Mouse (Mus musculus) left cerebral cortex, postnatal 36 days (tissue): ENCODE measurements at regions not wholly inside any gene's neighbourhood (a gene's known extent, or its start where the extent isn't known, plus 50 kb on each side); places are given as distances from the start of the nearest gene placed in this dataset.

ENCODE experiments used
- DNase-seq, 2 experiments: peaks; one replicate each; pipeline ENCODE4 v3.0.0; 2021 to 2022; ENCODE audit warnings: low spot score in 2 of 2, mixed read lengths in 1 of 2
- intact Hi-C: fragments of 180-260 bp; cut with DNase I; formaldehyde crosslinking; loops from one replicate; pipeline ENCODE4 v1.15.1; 2025

- intact Hi-C loops, result no loop called here
These were observed 818.0 kb upstream of the Intu start for GRCm38 (mm10) chr3:39712795-39713709.

DNA sequence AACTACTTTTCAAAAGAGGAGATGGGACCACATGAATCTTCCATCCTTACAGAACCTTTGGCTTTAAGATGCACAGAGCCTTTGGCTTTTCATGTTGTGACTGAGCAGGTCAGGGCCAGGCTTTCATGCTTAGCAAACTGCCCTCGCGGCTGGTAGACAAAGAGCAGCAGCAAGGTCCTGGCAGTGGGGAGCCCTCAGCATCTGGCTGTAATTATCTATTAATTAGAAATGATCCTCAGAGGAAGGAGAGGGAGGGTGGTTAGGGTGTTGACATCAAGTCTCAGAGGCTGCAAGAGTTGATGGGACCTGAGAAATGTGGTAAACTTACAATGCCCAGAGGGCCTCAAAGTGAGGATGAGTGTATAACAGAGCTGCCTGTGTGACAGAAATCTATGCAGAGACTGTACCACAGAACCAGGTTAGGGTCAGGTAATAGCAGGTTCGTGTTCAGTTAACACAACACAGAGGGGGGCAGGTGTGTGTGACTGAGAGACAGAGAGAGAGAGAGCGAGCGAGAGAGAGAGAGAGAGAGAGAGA lies 817.0 kb upstream of the Intu start:
- intact Hi-C loops, result no loop called here
- no peak for DNase-seq

More at GRCm38 (mm10) chr3:39712795-39713709, 818.0 kb upstream of the Intu start:
- no peak for DNase-seq

DNA sequence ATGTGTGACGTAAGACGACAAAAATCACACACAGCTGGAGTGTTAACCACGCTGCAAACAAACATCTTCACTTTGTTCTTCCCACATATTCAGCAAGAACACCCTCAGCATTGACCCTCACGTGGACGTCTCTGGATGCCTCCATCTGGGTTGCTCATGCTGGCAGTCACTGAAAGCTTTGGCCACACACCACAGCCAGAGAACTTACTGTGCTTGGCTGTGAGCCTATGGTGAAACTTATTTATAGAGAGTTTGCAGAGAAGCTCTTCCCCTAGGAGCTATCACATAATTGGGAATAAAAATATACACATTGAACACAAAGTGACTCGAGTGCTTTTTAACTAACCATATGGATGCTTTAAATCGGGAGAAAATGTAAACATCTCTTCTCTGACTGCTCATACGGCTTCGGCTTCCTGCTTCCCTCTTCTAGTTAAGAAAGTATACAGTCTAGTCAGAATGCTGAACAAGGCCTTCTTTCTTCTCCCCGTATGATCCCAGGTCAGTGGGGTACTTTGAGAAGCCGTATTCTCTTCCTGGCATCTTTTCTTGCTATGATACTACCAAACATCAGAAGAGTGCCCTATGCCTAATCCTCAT lies 812.0 kb upstream of the Intu start:
- intact Hi-C loops, result no loop called here
- peak; percentile 40 to 52 for DNase-seq

- intact Hi-C loops, result no loop called here
- no peak for DNase-seq
These were observed 805.3 kb upstream of the Intu start for GRCm38 (mm10) chr3:39725755-39726154.

GRCm38 (mm10) chr3:39736639-39737038 lies 794.4 kb upstream of the Intu start:
- intact Hi-C loops, result no loop called here
- DNase-seq, result no peak

DNA sequence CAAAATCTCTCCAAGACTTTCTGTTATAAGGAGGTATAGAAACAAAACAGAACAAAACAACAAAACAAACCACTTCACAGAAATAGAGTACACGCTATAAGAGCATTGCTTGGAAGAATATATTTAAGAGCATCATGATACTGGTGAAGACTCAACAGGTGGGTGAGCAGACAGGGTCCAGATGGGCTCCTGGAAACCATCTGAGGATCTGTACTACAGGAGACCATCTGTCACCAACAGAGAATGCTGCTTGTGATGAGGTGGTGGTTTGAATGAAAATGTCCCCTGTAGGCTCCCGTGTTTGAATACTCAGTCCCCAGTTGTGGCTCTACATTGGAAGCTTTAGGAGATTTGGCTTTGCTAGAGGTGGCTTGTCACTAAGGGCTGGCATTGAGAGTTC lies 785.1 kb upstream of the Intu start:
- intact Hi-C loops, result no loop called here
- DNase-seq, result peak; percentile 34 to 48

DNA sequence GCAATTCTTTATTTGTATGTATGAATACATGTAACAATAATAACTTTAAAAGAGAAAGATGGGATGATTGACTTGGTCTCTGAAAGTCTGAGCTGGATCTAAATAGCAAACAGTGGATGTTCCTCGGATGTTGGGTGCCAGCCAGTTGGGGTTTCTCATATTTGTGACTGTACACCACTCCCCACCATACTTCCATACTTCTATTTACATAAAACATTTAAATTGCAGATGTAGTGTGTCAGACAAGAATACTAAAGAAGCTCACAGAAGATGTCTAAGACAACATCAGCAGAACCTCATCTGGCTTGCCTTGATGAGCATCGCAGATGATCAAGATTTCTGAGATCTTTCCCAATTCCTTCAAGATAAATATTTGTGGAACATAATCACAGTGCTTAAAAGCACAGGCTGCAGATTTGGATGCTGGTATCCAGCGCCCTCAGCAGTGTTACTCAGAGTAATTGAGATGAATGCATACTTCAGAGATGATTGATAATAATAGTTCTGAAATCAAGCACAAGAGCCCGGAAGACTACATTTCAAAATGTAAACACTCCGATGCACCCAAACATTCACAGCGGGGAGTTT lies 762.0 kb upstream of the Intu start:
- intact Hi-C loops, result no loop called here

DNA sequence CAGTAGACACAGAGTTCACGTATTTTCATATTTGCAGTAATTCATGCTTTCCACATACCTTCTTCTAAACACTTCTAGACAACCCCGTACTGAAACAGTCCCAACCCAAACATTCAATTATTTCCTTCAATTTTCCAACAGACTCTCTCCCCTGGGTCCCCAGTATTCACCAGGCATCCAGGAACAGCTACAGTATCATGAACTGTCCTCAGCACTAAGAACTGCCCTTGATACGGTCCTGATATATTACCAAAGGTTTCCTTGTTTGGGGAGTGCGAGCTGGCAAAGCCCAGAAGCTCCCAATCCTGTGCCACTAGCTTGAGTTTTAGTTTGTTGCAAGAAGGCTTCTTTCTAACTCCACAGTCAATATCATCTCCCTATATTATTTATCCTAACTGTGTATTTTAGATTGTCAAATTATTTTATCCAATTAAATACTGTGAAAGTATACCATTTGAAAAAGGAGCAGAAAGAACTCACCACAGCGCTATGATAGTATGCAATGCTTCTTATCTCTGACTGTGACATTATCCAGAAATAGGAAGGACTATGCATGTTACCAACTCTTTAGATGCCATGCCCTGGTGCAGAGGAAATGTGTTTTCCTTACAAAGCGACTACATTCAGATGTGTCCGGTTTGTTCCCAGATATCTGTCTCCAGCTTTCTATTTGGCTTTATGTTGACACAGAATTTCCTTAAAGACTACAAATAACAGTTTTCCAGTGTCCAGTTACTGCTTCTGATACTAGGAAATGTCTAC lies 754.6 kb upstream of the Intu start:
- no peak for DNase-seq
- intact Hi-C loops, result no loop called here

More for the DNA sequence above, 762.0 kb upstream of the Intu start:
- no peak for DNase-seq

GRCm38 (mm10) chr3:39779690-39780218 lies 751.3 kb upstream of the Intu start:
- intact Hi-C loops, result no loop called here
- no peak for DNase-seq

DNA sequence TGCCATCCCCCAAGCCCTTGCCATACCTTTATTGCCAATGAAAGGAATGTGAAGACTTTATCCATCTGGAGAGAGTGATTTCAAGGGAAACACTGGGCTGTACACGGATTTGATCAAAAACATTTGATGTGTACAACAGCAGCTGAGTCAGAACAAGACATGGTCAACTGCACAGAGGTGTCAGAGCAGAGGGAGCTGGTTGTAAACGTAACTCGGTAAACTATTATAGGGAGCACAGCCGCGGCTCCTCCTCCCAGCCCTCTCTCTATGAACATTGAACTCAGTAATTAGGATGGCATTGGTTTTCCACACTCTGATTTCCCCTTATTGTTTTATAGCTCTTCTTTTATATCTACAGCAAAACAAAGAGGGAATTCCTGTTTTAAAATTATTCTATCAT lies 750.8 kb upstream of the Intu start:
- intact Hi-C loops, result no loop called here
- DNase-seq, result no peak

- DNase-seq, result no peak
- intact Hi-C loops, result no loop called here
These were observed 746.2 kb upstream of the Intu start for GRCm38 (mm10) chr3:39784901-39785300.

GRCm38 (mm10) chr3:39809586-39809985 lies 721.5 kb upstream of the Intu start:
- intact Hi-C loops, result no loop called here
- no peak for DNase-seq

DNA sequence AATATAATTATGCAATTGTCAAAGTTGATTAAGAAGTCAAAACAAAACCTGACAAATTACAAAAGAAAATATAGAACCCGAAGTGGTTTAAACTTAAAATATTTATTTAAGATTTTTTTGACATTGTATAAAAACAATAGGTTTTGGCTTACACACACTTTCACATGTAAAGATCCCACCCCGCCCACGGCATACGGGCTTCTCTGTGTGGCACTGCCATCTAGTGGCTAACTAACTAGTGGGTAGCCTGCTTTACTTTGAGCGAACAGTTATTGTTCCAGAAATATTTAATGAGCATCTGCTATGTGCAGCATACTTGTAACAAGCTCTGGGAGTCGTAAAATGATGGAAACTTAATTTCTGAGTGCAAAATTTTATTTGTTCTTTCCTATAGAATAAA lies 716.3 kb upstream of the Intu start:
- intact Hi-C loops, result loop anchor here (2.0 kb wide), 1 partner anchor 930 kb away; no protein-coding TSS in a partner anchor
- DNase-seq, result peak; percentile 33 to 50

DNA sequence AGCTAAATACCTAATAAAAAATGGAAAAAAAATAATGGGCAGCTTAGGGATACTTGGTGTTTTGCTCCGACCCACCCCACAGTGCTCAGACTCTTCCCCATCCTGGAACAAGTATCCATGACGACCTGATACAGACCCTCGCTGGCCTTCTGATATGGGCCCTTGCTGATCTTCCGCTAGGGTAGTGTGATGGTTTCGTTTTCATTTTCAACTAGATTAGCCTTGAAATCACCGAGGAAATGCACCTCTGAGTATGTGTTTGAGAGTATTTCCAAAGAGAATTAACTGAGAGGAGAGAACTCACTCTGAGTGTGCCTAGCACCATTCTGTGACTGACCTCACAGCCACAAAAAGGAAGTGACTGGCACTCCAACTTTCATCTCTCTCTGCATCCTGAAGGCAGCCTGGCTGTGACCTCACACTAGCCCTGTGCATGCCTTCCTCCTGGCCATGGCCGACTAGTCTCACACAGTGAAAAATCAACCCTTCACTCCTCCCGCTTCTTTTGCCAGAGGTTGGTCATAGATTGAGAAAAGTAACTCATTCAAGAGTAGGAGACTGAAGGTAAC lies 700.5 kb upstream of the Intu start:
- intact Hi-C loops, result no loop called here
- no peak for DNase-seq

- DNase-seq, result no peak
- intact Hi-C loops, result no loop called here
These were observed 692.5 kb upstream of the Intu start for GRCm38 (mm10) chr3:39838377-39839145.

GRCm38 (mm10) chr3:39840946-39841345 lies 690.1 kb upstream of the Intu start:
- DNase-seq, result peak; percentile 12 to 23
- intact Hi-C loops, result no loop called here

DNA sequence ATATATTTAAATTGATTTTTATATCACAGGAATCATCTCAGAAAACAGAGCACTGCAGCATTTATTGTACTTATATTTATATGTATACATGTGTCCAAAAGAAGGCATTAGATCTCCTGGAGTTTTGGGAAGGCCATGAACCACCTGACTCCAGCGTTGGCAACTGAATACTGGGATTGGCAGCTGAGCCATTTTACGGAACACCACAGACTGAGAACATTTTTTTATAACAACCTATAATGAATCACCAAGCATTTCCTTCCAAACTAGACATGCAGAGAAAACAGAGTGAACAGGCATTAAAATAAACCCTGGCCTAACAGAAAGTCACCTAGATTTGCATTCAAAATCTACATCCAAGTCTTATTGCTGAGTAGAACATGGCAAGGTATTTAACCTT lies 686.0 kb upstream of the Intu start:
- no peak for DNase-seq
- intact Hi-C loops, result no loop called here

DNA sequence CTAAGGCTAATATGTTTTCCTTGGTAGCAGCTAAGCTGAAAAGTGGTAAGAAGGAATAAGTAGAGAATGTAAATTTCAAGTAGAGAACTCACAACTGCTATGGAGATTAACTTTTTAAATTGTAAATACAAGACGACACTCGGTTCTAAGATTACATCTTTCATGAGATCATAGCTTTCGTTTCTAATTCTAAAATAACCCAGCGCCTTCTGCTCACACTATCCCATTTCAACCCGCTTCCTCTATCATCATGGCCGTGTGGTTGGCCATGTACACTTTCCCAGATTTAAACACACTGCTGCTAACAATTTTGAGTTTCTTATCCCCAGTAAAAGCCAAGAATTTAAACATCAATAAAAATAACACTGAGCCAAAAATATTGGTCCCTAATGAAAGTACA lies 682.3 kb upstream of the Intu start:
- DNase-seq, result no peak
- intact Hi-C loops, result no loop called here
